In genomic region chr6:141960482-141960881, GRCm38 (mm10) we compare ENCODE assay signal across 25 mouse cellular contexts. TPM values are rescaled to one million over a fixed set of nuclear protein-coding genes. Genes with fewer than 3 reads are reported as not detected.
"Had no signal": no experiment of that assay in that cellular context is flagged by ENCODE, and none has a peak within 500 bp of the region (broad histone marks: within the 10 kb centered on the region; RNA-seq: fewer than 3 reads in every experiment).

No protein-coding gene starts in this region.

- H3K9me3 ChIP-seq: limb, embryonic 15.5 days; midbrain, embryonic 10.5 days; midbrain, embryonic 13.5 days; midbrain, embryonic 15.5 days; neural tube, embryonic 13.5 days; neural tube, embryonic 15.5 days had no signal

- H3K4me3 ChIP-seq: limb, embryonic 15.5 days; midbrain, embryonic 10.5 days; midbrain, embryonic 13.5 days; midbrain, embryonic 15.5 days; myocyte; neural tube, embryonic 13.5 days; neural tube, embryonic 15.5 days had no signal

- H3K4me2 ChIP-seq: limb, embryonic 15.5 days; midbrain, embryonic 13.5 days; midbrain, embryonic 15.5 days; neural tube, embryonic 13.5 days; neural tube, embryonic 15.5 days had no signal

- H3K4me1 ChIP-seq: limb, embryonic 15.5 days; midbrain, embryonic 10.5 days; midbrain, embryonic 13.5 days; midbrain, embryonic 15.5 days; neural tube, embryonic 13.5 days; neural tube, embryonic 15.5 days had no signal

- ATAC-seq: midbrain, embryonic 13.5 days; midbrain, embryonic 15.5 days had no signal

- DNase-seq: lung, adult 2 months; lung, postnatal 14 days; lung, postnatal 4 days; retina, postnatal 1 day; right cerebral cortex, adult 18-20 months; right cerebral cortex, postnatal 25 days; right cerebral cortex, postnatal 4 days; spleen, adult 18-20 months; thymus, adult 18-20 months; thymus, postnatal 14 days; thymus, postnatal 36 days had no signal

- H3K27me3 ChIP-seq: limb, embryonic 15.5 days; midbrain, embryonic 13.5 days; midbrain, embryonic 15.5 days; neural tube, embryonic 13.5 days; neural tube, embryonic 15.5 days had no signal

- H3K9ac ChIP-seq: limb, embryonic 15.5 days; liver, embryonic 14.5 days; midbrain, embryonic 13.5 days; midbrain, embryonic 15.5 days; neural tube, embryonic 13.5 days; neural tube, embryonic 15.5 days had no signal

- H3K36me3 ChIP-seq: limb, embryonic 15.5 days; midbrain, embryonic 10.5 days; midbrain, embryonic 13.5 days; midbrain, embryonic 15.5 days; neural tube, embryonic 13.5 days; neural tube, embryonic 15.5 days had no signal

- H3K27ac ChIP-seq: limb, embryonic 15.5 days; liver, embryonic 14.5 days; midbrain, embryonic 10.5 days; midbrain, embryonic 13.5 days; midbrain, embryonic 15.5 days; neural tube, embryonic 13.5 days; neural tube, embryonic 15.5 days had no signal

RNA-seq across cellular contexts. Expression of gene Slco1a1, which starts 13.7 kb away (rescaled TPM):
- polyA plus RNA-seq: limb, embryonic 15.5 days; liver, embryonic 14.5 days; lung, embryonic 16.5 days; midbrain, embryonic 10.5 days; midbrain, embryonic 13.5 days; midbrain, embryonic 15.5 days; myocyte; neural tube, embryonic 11.5 days; neural tube, embryonic 13.5 days; neural tube, embryonic 15.5 days; small intestine, adult 2 months; stomach, embryonic 14.5 days; stomach, embryonic 16.5 days; thymus, postnatal 0 days had no signal

RNA-seq across cellular contexts. Expression of gene Gm6614, which starts 50.7 kb away (rescaled TPM):
- polyA plus RNA-seq: limb, embryonic 15.5 days; liver, embryonic 14.5 days; lung, adult 2 months; lung, embryonic 16.5 days; midbrain, embryonic 10.5 days; midbrain, embryonic 13.5 days; midbrain, embryonic 15.5 days; myocyte; neural tube, embryonic 13.5 days; neural tube, embryonic 15.5 days; small intestine, adult 2 months; stomach, embryonic 14.5 days; stomach, embryonic 16.5 days; thymus, postnatal 0 days had no signal
